Mouse (Mus musculus) liver (tissue): ENCODE results near the gene Bpifc.

ENCODE experiments used
- DNase-seq: peaks from one replicate; pipeline ENCODE4 v3.0.0-alpha.2; 2020; ENCODE audit warnings: mixed read lengths

The Bpifc gene

DNA sequence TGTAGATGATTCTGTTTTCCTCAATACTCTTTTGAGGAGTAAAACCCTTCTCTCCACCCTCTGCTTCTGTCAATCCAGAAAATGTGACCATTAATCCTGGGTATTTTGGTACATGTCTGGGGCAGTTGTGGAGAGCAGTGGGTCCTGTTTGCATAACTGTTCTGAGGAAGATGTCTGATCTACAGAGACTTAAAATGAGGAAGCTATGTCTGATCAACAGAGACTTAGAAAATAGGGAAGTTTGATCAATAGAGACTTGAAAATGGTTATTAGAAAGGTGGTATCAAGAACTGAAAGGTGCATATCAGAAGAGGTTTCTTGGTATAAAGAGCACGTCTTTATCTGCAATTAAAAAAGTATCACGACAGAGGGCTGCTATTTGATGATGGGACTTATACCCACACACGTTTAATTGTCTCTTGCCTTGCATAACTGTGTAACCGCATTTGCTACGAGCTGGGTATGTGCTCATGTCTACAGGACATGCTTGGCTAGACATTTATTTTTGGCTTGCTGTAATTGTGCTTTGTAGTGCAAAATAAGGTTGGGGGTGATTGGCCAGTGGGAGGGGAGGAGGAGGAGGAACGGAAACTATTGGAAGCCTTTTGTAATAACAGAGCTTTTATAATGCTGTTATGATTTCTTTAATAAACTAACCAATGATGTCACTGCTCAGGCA, 59.8 kb downstream of the Bpifc start:
- DNase-seq, result no peak

GRCm38 (mm10) chr10:85948483-85949196, 63.1 kb downstream of the Bpifc start:
- no peak for DNase-seq

DNA sequence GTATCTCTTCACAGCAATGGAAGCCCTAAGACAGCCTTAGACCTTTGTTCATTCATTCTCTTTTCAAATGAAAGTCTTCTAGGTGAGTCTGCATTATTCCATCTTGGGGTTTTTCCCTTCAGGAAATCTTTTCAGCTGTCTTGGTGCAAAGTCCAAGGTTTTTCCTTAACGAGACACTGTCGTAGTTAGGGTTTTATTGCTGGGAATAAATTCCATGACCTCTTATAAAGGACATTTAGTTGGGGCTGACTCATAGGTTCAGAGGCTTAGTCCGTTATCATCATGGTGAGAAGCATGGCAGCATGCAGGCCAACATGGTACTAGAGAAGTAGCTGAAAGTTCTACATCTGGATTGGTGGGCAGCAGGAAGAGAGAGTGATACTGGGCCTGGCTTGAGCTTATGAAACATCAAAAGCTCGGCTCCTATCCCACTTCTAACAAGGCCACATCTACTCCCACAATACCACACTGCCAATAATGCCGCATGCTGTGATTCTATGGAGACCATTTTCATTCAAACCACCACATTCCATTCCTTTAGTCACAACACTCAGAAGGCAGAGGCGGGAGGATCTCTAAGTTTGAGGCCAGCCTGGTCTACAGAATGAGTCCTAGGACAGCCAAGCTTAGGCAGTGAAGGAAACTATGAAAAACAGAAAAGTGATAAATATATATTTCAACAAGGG, 75.3 kb downstream of the Bpifc start:
- no peak for DNase-seq

- DNase-seq, result no peak
Observed at GRCm38 (mm10) chr10:85929962-85930361, 81.7 kb downstream of the Bpifc start.

DNA sequence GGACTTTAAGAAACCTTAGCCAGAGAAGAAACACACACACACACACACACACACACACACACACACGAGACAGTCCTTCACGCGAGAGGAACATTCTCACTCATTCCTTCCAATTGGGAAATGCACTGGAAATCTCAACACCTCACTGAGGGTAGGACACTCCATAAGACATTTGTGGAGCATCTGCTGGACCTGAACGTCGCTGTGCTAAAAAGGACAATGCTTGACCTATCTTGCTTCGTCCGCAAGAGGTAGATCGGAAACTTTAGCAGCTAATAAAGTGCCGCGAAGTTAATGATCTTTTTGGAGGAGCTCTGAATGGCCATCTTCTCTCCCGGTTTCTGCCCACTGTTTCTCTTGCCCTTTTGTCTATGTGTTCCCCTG, 82.5 kb downstream of the Bpifc start:
- no peak for DNase-seq

GRCm38 (mm10) chr10:85928499-85929207, 83.0 kb downstream of the Bpifc start:
- DNase-seq, result peak; percentile 55

DNA sequence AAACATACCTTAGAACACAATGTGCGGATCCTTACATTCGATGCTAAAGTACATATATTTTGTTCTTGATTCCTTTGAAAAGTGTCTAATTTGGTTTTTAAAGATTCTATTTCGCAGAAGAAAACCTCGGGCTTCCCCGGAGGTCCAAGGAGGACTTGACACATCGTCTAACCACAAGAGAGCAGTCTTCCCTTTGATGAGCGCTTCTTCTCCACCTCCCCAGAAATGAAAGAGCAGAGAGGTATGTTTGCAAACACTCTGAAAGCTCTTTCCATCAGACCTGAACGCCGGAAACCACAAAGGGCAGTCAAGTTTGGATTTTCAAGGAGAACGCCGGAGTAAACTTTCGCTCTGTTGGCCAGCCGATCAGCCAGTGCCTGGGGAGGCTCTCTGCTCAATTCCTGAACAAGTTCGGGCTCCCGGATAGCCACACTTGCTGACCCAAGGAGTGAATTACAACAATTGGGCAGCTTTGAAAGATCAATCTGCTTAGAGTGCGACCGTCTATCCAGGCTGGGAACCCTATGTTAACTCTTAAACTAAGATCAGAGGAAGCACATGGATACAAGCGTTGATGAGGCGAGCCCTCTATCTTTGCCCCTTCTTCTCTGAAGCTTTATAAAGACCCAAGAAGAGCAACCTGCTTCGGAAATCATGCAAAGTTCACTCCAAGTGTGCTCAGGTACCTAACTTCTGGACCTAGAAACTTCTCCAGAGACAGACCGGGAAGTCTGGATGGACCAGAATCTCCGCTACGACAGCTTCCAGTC, 83.8 kb downstream of the Bpifc start, which contains the start of gene Ascl4:
Gene Ascl4, plus strand, starts transcription at position 6 of the 770 bp plus-strand sequence.
- DNase-seq, result no peak

DNA sequence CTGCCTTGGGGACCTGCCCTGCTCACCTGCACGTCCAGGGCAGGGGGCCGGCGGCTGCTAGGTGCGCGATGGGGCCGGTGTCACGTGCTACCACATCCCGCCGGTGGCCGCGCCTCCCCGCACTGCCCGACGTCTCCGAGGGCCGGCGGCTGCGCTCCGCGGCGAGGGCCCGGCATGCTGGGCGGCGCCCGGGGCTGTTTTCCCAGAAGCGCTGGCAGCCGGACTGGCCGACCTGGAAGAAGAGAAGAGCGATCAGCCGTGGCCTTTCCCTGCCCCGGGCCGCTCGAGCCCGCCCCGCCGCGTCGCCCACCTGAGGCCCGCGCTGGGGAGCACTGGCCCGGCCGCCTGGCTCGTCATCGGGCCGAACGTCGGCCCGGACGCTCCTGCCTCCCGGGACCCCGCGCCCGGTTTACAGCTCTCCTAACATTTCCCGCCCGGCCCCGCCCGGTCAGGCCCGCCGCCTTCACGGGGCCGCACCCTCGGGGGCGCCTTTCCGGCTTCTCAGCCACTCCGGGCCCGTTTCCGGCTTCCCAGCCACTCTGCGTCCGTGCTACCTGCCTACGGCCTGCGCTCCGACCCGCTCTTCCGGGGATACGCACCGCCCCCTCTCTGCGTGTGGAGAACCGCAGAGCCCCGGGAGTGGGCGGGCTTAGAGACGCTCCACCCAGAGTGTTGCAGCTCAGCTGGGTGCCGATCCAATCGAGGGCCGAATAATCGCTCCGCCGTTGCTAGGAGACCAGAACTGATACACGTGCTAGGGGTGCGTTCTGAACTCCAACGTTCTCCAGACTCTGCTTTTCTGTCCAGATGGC, 95.0 kb downstream of the Bpifc start, which contains the start of gene Prdm4:
Gene Prdm4, minus strand, starts transcription at position 645 of the 812 bp plus-strand sequence.
- DNase-seq, result peak; percentile 98
